Mouse (Mus musculus) hindbrain, embryonic 11.5 days (tissue): ENCODE data around the gene Jam2. TPM values are rescaled to one million over a fixed set of nuclear protein-coding genes. Genes with fewer than 3 reads are reported as not detected.
A peak's percentile ranks its signal among the peaks of the same experiment; 100 is the strongest.

Source experiments
- ATAC-seq: fragments of 200-750 bp; cut with Nextera tagmentation; 2 replicates; pipeline ENCODE4 v1.8.0; 2017; ENCODE audit warnings: mild to moderate bottlenecking, moderate TSS enrichment, moderate library complexity; ENCODE audit not compliant: low FRiP score
- DNase-seq: peaks from one replicate; pipeline ENCODE4 v3.0.0-alpha.2; 2015; ENCODE audit warnings: low spot score
- H3K27ac ChIP-seq: fragments of 300-500 bp; sonication (generic); 2 replicates; pipeline ENCODE4 v1.5.1; 2014; ENCODE audit warnings: mild to moderate bottlenecking, low read depth, low read length
- H3K27me3 ChIP-seq: fragments of 300-500 bp; sonication (generic); 2 replicates; pipeline ENCODE4 v1.6.1; 2014; ENCODE audit warnings: mild to moderate bottlenecking, low read length, moderate library complexity, mixed read lengths; ENCODE audit not compliant: control insufficient read depth, insufficient read depth
- H3K36me3 ChIP-seq: fragments of 300-500 bp; sonication (generic); 2 replicates; pipeline ENCODE4 v1.6.1; 2014; ENCODE audit warnings: mild to moderate bottlenecking, low read length, moderate library complexity, mixed read lengths; ENCODE audit not compliant: control insufficient read depth, insufficient read depth
- H3K4me1 ChIP-seq: fragments of 300-500 bp; sonication (generic); replicated peaks from 2 replicates; pipeline ENCODE4 v1.6.1; 2014; ENCODE audit warnings: low read length, mixed read lengths; ENCODE audit not compliant: control insufficient read depth, insufficient read depth
- H3K4me2 ChIP-seq: fragments of 300-500 bp; sonication (generic); replicated peaks from 2 replicates; pipeline ENCODE4 v1.6.1; 2014; ENCODE audit warnings: mild to moderate bottlenecking, low read depth, low read length
- H3K4me3 ChIP-seq: fragments of 300-500 bp; sonication (generic); 2 replicates; pipeline ENCODE4 v1.5.1; 2014; ENCODE audit warnings: low read depth, low read length
- H3K9ac ChIP-seq: fragments of 300-500 bp; sonication (generic); 2 replicates; pipeline ENCODE4 v1.6.1; 2014; ENCODE audit warnings: low read depth, low read length
- H3K9me3 ChIP-seq: fragments of 300-500 bp; sonication (generic); 2 replicates; pipeline ENCODE4 v1.6.1; 2016; ENCODE audit warnings: low read length; ENCODE audit not compliant: control insufficient read depth
- WGBS: fragments of 180-500 bp; shearing (Covaris S2); extraction: QIAGEN DNeasy Blood & Tissue Kit; methylation state at CpG from one replicate; pipeline ENCODE4 v1.1.7; 2014; 5-methylcytosine and 5-hydroxymethylcytosine counted together
- polyA plus RNA-seq: library from polyadenylated mRNA; unstranded; fragments of >200 nt; fragmentation: Nextera tagmentation; extraction: Ambion mirVana; gene quantifications from 2 replicates; pipeline ENCODE4 v1.2.1, GENCODE M21; 2014

The Jam2 gene
- polyA plus RNA-seq, 1 experiment from 2014 or later = 70.4 TPM

DNA sequence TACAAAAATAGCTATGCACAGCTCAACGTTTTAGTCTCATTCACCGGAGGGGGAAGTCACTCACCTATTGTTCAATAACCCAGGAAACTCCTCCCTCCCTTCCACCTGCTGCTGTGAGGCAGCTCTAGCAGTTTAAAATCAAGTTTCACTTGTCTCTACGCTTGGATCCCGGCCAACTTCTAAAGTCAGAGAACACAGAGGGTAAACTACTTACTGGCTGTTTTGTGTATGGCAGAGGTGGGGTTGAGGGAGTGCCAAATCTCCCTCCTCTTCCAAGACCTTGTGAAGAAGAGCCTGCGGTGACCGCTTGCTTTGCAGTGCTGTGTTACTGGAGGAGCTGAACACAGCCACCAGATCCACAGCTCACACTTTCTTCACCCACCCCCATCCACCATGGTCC lies 51.1 kb downstream of the Jam2 start:
- Histone ChIP-seq H3K27me3 (no peaks in the 10 kb centered on the region), H3K9me3 (no peaks in the 10 kb centered on the region), H3K4me1 (no peaks in the 10 kb centered on the region), H3K9ac (no peak overlapping the region), H3K4me2 (no peak overlapping the region), H3K4me3 (no peak overlapping the region), H3K27ac (no peak overlapping the region), H3K36me3 (peaks cover 4% of the 10 kb centered on the region; the same call in 1 of the 2 replicates)
- DNase-seq (no peak), ATAC-seq (no peak)
- 81% methylated on average over 6 of the region's 6 CpGs for WGBS

- WGBS = 92% methylated on average over 5 of the region's 5 CpGs
- H3K9ac ChIP-seq = no peak overlapping the region
- H3K4me2 ChIP-seq = no peak overlapping the region
- DNase-seq (no peak), ATAC-seq (no peak)
- no peaks in the 10 kb centered on the region for H3K27me3 ChIP-seq
- H3K4me3 ChIP-seq = no peak overlapping the region
- H3K4me1 ChIP-seq = no peaks in the 10 kb centered on the region
- H3K27ac ChIP-seq = no peak overlapping the region
- no peaks in the 10 kb centered on the region for H3K9me3 ChIP-seq
- H3K36me3 ChIP-seq = 0 out of 2 replicates have a peak, but pooled peaks cover 2% of the 10 kb centered on the region
Observed at GRCm38 (mm10) chr16:84831696-84832095, 57.8 kb downstream of the Jam2 start.

DNA sequence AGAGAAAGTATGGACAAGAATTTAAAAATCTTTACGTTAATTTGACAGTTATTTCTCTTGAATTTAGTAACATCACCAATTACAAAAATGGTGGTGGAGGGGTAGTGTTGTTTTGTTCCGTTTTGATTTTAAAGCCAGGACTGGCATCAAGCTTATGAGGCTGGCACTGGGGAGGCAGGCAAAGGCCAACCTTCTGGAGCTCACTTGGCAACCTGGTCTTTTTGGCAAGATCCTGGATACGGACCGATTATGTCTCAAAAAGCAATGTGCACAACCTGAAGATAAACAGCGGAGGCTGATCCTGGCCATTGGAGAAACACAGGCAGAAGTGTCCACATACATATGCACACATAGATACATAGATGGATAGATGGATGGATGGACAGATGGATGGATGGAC lies 58.8 kb downstream of the Jam2 start:
- no peaks in the 10 kb centered on the region for H3K9me3 ChIP-seq
- ATAC-seq (no peak), DNase-seq (no peak)
- H3K27ac ChIP-seq = no peak overlapping the region
- no peaks in the 10 kb centered on the region for H3K4me1 ChIP-seq
- H3K36me3 ChIP-seq = 0 out of 2 replicates have a peak, but pooled peaks cover 2% of the 10 kb centered on the region
- H3K9ac ChIP-seq = no peak overlapping the region
- 94% methylated on average over 5 of the region's 5 CpGs for WGBS
- H3K4me2 ChIP-seq = no peak overlapping the region
- no peak overlapping the region for H3K4me3 ChIP-seq
- no peaks in the 10 kb centered on the region for H3K27me3 ChIP-seq

DNA sequence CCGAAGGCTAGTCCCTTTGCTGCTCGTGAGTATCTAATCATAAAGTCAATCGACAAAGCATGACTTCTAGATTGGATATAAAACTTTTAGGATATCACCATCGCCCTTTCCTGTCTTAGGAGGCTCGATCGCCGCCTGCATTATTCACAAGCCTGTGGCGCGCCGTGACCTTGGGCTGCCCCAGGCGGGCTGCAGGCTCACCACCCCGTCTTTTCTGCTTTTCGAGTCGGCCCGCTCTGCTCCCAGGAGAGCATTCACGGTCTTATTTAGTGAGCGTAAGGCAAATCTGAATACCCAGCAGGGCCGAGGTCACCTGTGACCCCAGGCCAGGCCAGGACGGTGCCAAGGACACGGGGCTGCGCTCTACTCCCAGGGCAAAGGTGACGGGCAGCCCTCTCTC lies 60.4 kb downstream of the Jam2 start:
- no peaks in the 10 kb centered on the region for H3K36me3 ChIP-seq
- H3K4me3 ChIP-seq = peak overlapping the region; percentile 95
- DNase-seq (no peak), ATAC-seq (no peak)
- no peaks in the 10 kb centered on the region for H3K27me3 ChIP-seq
- under 1% methylated on average over 22 of the region's 22 CpGs for WGBS
- H3K9ac ChIP-seq = peak overlapping the region; percentile 96
- H3K9me3 ChIP-seq = no peaks in the 10 kb centered on the region
- peak overlapping the region; percentile 97 for H3K27ac ChIP-seq
- H3K4me1 ChIP-seq = no peaks in the 10 kb centered on the region
- H3K4me2 ChIP-seq = peak overlapping the region; percentile 55

GRCm38 (mm10) chr16:84834745-84835440 lies 61.0 kb downstream of the Jam2 start, which contains the start of gene Gabpa:
TSS of gene Gabpa (plus strand) at chr16:84834925.
- under 1% methylated on average over 47 of the region's 52 CpGs for WGBS
- Histone ChIP-seq H3K27me3 (no peaks in the 10 kb centered on the region), H3K36me3 (no peaks in the 10 kb centered on the region), H3K9me3 (no peaks in the 10 kb centered on the region), H3K9ac (peak within 1 kb of the TSS; percentile 96), H3K27ac (peak within 1 kb of the TSS; percentile 97), H3K4me1 (no peaks in the 10 kb centered on the region), H3K4me2 (peak within 1 kb of the TSS; percentile 55), H3K4me3 (peak within 1 kb of the TSS; percentile 95)
- ATAC-seq (peak; percentile 96), DNase-seq (peak; percentile 93)

- Histone ChIP-seq H3K4me2 (peak within 1 kb of the TSS; percentile 55), H3K36me3 (no peaks in the 10 kb centered on the region), H3K27me3 (no peaks in the 10 kb centered on the region), H3K4me3 (peak within 1 kb of the TSS; percentile 95), H3K4me1 (no peaks in the 10 kb centered on the region), H3K27ac (peak within 1 kb of the TSS; percentile 97), H3K9ac (peak within 1 kb of the TSS; percentile 96), H3K9me3 (no peaks in the 10 kb centered on the region)
- WGBS = 0% methylated on average over 26 of the region's 57 CpGs
- ATAC-seq (peak; percentile 75), DNase-seq (peak; percentile 78)
Observed at GRCm38 (mm10) chr16:84835441-84835822, 61.5 kb downstream of the Jam2 start, which contains the start of gene Atp5j. TSS of gene Atp5j (minus strand) at chr16:84835625.

DNA sequence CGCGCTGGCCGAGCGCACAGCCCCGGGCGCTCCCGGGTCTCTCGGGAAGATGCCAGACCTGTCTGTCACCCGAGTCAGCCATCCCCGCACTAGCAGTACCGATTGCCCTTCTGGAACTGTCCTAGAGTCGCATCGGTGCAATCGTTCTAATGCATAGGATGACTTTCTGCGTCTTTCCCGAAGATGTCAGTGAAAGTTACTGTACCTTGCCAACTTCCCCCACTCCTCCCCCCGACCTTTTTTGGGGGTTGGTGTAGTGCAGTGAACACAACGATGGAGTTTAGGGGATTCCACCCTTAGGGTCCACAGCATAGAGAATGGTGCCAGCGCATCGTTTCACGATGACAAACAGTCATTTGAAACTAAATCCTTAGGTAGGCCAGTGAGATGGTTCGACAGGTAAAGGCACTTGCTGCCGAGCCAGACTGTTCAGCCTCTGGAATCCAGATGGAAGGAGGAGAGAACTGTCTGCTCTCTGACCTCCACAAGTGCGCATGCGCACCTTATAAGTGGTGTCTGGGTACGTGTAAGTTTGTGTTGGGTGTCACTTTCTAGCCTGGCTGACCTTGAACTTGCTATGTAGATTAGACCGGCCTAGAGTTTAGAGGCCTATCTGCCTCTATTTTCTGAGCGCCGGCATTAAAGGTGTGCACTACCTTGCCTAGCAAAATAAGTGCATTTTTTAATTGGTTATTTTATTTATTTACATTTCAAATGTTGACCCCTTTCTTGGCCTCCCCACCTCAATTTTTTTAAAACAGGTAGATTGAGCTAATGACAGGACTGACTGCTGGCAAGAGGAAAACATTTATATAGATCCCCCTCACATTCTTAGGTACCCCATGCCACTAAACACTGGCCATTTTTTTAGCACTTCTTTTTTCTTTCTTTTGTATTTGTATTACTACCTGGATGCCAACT lies 62.2 kb downstream of the Jam2 start:
- no peaks in the 10 kb centered on the region for H3K27me3 ChIP-seq
- H3K4me2 ChIP-seq = peak overlapping the region; percentile 55
- H3K36me3 ChIP-seq = no peaks in the 10 kb centered on the region
- peak overlapping the region; percentile 97 for H3K27ac ChIP-seq
- WGBS = 9% methylated on average over 28 of the region's 29 CpGs
- ATAC-seq = peak; percentile 11; the same call in 1 of the 2 replicates
- DNase-seq = peak; percentile 62
- no peaks in the 10 kb centered on the region for H3K4me1 ChIP-seq
- H3K9ac ChIP-seq = peak overlapping the region; percentile 96
- no peaks in the 10 kb centered on the region for H3K9me3 ChIP-seq
- peak overlapping the region; percentile 95 for H3K4me3 ChIP-seq

DNA sequence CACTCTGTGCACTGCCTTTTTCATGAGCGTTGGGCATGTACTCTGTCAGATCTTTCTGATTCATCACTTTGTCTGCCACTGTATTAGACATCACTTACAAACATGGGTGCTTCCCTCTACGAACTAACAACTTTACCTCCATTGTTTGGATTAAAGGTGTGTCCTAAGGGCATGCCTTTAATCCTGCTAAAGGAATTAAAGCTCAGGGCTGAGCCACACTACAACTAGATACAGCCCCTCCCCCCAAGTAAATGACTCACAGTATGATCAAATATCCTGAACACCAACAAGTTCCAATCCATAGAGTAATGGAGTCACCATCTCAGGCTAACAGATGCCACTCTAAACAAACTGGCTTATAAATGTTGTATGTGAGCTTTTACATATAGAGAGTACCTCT lies 64.7 kb downstream of the Jam2 start:
- Histone ChIP-seq H3K36me3 (no peaks in the 10 kb centered on the region), H3K27ac (no peak overlapping the region), H3K9ac (no peak overlapping the region), H3K9me3 (no peaks in the 10 kb centered on the region), H3K4me2 (no peak overlapping the region), H3K27me3 (no peaks in the 10 kb centered on the region), H3K4me1 (no peaks in the 10 kb centered on the region), H3K4me3 (no peak overlapping the region)
- WGBS = 94% methylated on average over 2 of the region's 2 CpGs
- DNase-seq (no peak), ATAC-seq (no peak)
